Mouse (Mus musculus): ENCODE measurements around the gene Dnajb13. TPM values are rescaled to one million over a fixed set of nuclear protein-coding genes. Genes with fewer than 3 reads are reported as not detected.
"Not testable (repeated sequence)": the region's sequence is repeated elsewhere in the genome, so short reads cannot be mapped to it uniquely, and the experiment has no call there.

Gene Dnajb13
- polyA plus RNA-seq, 1 experiment from 2014 or later: 2.1 TPM

GRCm38 (mm10) chr7:100495581-100496251, 19.0 kb downstream of the Dnajb13 start:
- Histone ChIP-seq H3K36me3 (ENCODE audit: poor library complexity, severe bottlenecking) (peaks cover 4% of the 10 kb centered on the region; the same call in 1 of the 2 replicates), H3K4me2 (peak overlapping the region; percentile 32), H3K4me1 (peaks cover 34% of the 10 kb centered on the region), H3K27me3 (peaks cover 9% of the 10 kb centered on the region; the same call in 1 of the 2 replicates), H3K27ac (peak overlapping the region; percentile 58), H3K4me3 (no peak overlapping the region), H3K9ac (0 out of 2 replicates have a peak overlapping the region, but pooled peaks have one; percentile 17), H3K9me3 (replicated peaks) (no peaks in the 10 kb centered on the region)
- WGBS: 30% methylated on average over 11 of the region's 11 CpGs
- ATAC-seq: peak; percentile 80

- Histone ChIP-seq H3K27ac (peak overlapping the region; percentile 45), H3K27me3 (peaks cover 9% of the 10 kb centered on the region; the same call in 1 of the 2 replicates), H3K9ac (0 out of 2 replicates have a peak overlapping the region, but pooled peaks have one; percentile 17), H3K36me3 (ENCODE audit: poor library complexity, severe bottlenecking) (peaks cover 4% of the 10 kb centered on the region; the same call in 1 of the 2 replicates), H3K4me1 (peaks cover 34% of the 10 kb centered on the region), H3K4me2 (peak overlapping the region; percentile 32), H3K4me3 (no peak overlapping the region), H3K9me3 (replicated peaks) (no peaks in the 10 kb centered on the region)
- ATAC-seq: no peak; the same call in none of the 2 replicates
- 44% methylated on average over 8 of the region's 8 CpGs for WGBS
These were observed 19.7 kb downstream of the Dnajb13 start for GRCm38 (mm10) chr7:100495042-100495441.

GRCm38 (mm10) chr7:100494415-100494831, 20.3 kb downstream of the Dnajb13 start:
- Histone ChIP-seq H3K36me3 (ENCODE audit: poor library complexity, severe bottlenecking) (peaks cover 4% of the 10 kb centered on the region; the same call in 1 of the 2 replicates), H3K4me1 (peaks cover 34% of the 10 kb centered on the region), H3K27ac (no peak overlapping the region), H3K9me3 (replicated peaks) (no peaks in the 10 kb centered on the region), H3K4me2 (peak overlapping the region; percentile 66), H3K27me3 (peaks cover 9% of the 10 kb centered on the region; the same call in 1 of the 2 replicates), H3K9ac (no peak overlapping the region), H3K4me3 (peak overlapping the region; percentile 38; the same call in 1 of the 2 replicates)
- WGBS: 92% methylated on average over 7 of the region's 7 CpGs
- no peak for ATAC-seq

- Histone ChIP-seq H3K27ac (no peak overlapping the region), H3K36me3 (ENCODE audit: poor library complexity, severe bottlenecking) (peaks cover 4% of the 10 kb centered on the region; the same call in 1 of the 2 replicates), H3K4me3 (peak overlapping the region; percentile 38), H3K9ac (peak overlapping the region; percentile 56; the same call in 1 of the 2 replicates), H3K27me3 (peaks cover 9% of the 10 kb centered on the region; the same call in 1 of the 2 replicates), H3K9me3 (replicated peaks) (no peaks in the 10 kb centered on the region), H3K4me1 (peaks cover 38% of the 10 kb centered on the region), H3K4me2 (peak overlapping the region; percentile 66)
- ATAC-seq: peak; percentile 6; the same call in 1 of the 2 replicates
- 43% methylated on average over 19 of the region's 19 CpGs for WGBS
These were observed 21.0 kb downstream of the Dnajb13 start for GRCm38 (mm10) chr7:100493484-100494414.

GRCm38 (mm10) chr7:100493117-100493483, 21.7 kb downstream of the Dnajb13 start, which contains the start of gene Ucp2:
Gene Ucp2, plus strand, starts transcription at chr7:100493337.
- WGBS: 2% methylated on average over 27 of the region's 27 CpGs
- Histone ChIP-seq H3K4me2 (peak within 1 kb of the TSS; percentile 66), H3K36me3 (ENCODE audit: poor library complexity, severe bottlenecking) (peaks cover 3% of the 10 kb centered on the region; the same call in 1 of the 2 replicates), H3K27me3 (peaks cover 9% of the 10 kb centered on the region; the same call in 1 of the 2 replicates), H3K4me1 (peaks cover 44% of the 10 kb centered on the region), H3K9me3 (replicated peaks) (no peaks in the 10 kb centered on the region), H3K9ac (peak within 1 kb of the TSS; percentile 56), H3K27ac (no peak within 1 kb of the TSS), H3K4me3 (peak within 1 kb of the TSS; percentile 38)
- ATAC-seq: peak; percentile 34; the same call in 1 of the 2 replicates

GRCm38 (mm10) chr7:100492391-100493116, 22.2 kb downstream of the Dnajb13 start:
- peak; percentile 1; the same call in 1 of the 2 replicates for ATAC-seq
- Histone ChIP-seq H3K9ac (peak overlapping the region; percentile 56), H3K27ac (no peak overlapping the region), H3K27me3 (peaks cover 9% of the 10 kb centered on the region; the same call in 1 of the 2 replicates), H3K4me2 (peak overlapping the region; percentile 66), H3K9me3 (replicated peaks) (no peaks in the 10 kb centered on the region), H3K4me3 (peak overlapping the region; percentile 38), H3K36me3 (ENCODE audit: poor library complexity, severe bottlenecking) (no peaks in the 10 kb centered on the region; the same call in 1 of the 2 replicates), H3K4me1 (peaks cover 44% of the 10 kb centered on the region)
- WGBS: 2% methylated on average over 36 of the region's 36 CpGs

- Histone ChIP-seq H3K36me3 (ENCODE audit: poor library complexity, severe bottlenecking) (no peaks in the 10 kb centered on the region), H3K4me2 (no peak overlapping the region; the same call in 1 of the 2 replicates), H3K27me3 (peaks cover 9% of the 10 kb centered on the region; the same call in 1 of the 2 replicates), H3K4me3 (no peak overlapping the region), H3K4me1 (peaks cover 23% of the 10 kb centered on the region), H3K9ac (no peak overlapping the region), H3K9me3 (replicated peaks) (no peaks in the 10 kb centered on the region), H3K27ac (peak overlapping the region; percentile 27)
- WGBS: 13% methylated on average over 10 of the region's 10 CpGs
- peak; percentile 52 for ATAC-seq
These were observed 26.2 kb downstream of the Dnajb13 start for GRCm38 (mm10) chr7:100488474-100489048.

GRCm38 (mm10) chr7:100487301-100487700, 27.5 kb downstream of the Dnajb13 start:
- Histone ChIP-seq H3K4me1 (peaks cover 11% of the 10 kb centered on the region), H3K4me2 (no peak overlapping the region), H3K4me3 (no peak overlapping the region), H3K27me3 (peaks cover 2% of the 10 kb centered on the region; the same call in 1 of the 2 replicates), H3K9ac (no peak overlapping the region), H3K9me3 (replicated peaks) (no peaks in the 10 kb centered on the region), H3K27ac (no peak overlapping the region), H3K36me3 (ENCODE audit: poor library complexity, severe bottlenecking) (no peaks in the 10 kb centered on the region)
- 85% methylated on average over 2 of the region's 2 CpGs for WGBS
- ATAC-seq: no peak

GRCm38 (mm10) chr7:100484493-100484892, 30.3 kb downstream of the Dnajb13 start:
- H3K27me3 ChIP-seq: no peaks in the 10 kb centered on the region
- ATAC-seq: no peak
- no peak overlapping the region for H3K4me2 ChIP-seq
- no peak overlapping the region for H3K4me3 ChIP-seq
- no peak overlapping the region for H3K27ac ChIP-seq
- peaks cover 10% of the 10 kb centered on the region for H3K4me1 ChIP-seq
- 88% methylated on average over 5 of the region's 5 CpGs for WGBS
- no peak overlapping the region for H3K9ac ChIP-seq
- no peaks in the 10 kb centered on the region for H3K36me3 ChIP-seq (ENCODE audit: poor library complexity, severe bottlenecking)
- H3K9me3 ChIP-seq (replicated peaks): no peaks in the 10 kb centered on the region

- 84% methylated on average over 2 of the region's 2 CpGs for WGBS
These were observed 32.7 kb downstream of the Dnajb13 start for GRCm38 (mm10) chr7:100482046-100482445.

GRCm38 (mm10) chr7:100480175-100480574, 34.6 kb downstream of the Dnajb13 start:
- no peak overlapping the region for H3K4me3 ChIP-seq
- H3K4me2 ChIP-seq: no peak overlapping the region
- no peaks in the 10 kb centered on the region for H3K4me1 ChIP-seq
- no peak overlapping the region for H3K9ac ChIP-seq
- 87% methylated on average over 17 of the region's 17 CpGs for WGBS
- no peaks in the 10 kb centered on the region for H3K36me3 ChIP-seq (ENCODE audit: poor library complexity, severe bottlenecking)
- no peaks in the 10 kb centered on the region for H3K27me3 ChIP-seq
- H3K9me3 ChIP-seq (replicated peaks): no peaks in the 10 kb centered on the region
- no peak for ATAC-seq
- no peak overlapping the region for H3K27ac ChIP-seq

More at GRCm38 (mm10) chr7:100482046-100482445, 32.7 kb downstream of the Dnajb13 start:
- not testable (repeated sequence) for H3K4me3 ChIP-seq; H3K4me1 ChIP-seq; ATAC-seq; H3K27me3 ChIP-seq; H3K9me3 ChIP-seq (replicated peaks); H3K27ac ChIP-seq; H3K4me2 ChIP-seq; H3K36me3 ChIP-seq (ENCODE audit: poor library complexity, severe bottlenecking); H3K9ac ChIP-seq
